Comparison of ENCODE assay signal across 12 mouse cellular contexts in genomic region chr5:53546979-53547472, GRCm38 (mm10).
A peak's percentile ranks its signal among the peaks of the same experiment; 100 is the strongest.
DNase-seq lines count a peak whose midpoint lies in the region; ATAC-seq and TF ChIP-seq lines count a peak whose summit lies in the region.
"Had no signal": no experiment of that assay in that cellular context is flagged by ENCODE, and none has a peak within 500 bp of the region (broad histone marks: within the 10 kb centered on the region; RNA-seq: fewer than 3 reads in every experiment).

No protein-coding gene starts in this region.

- TF ChIP-seq EP300 in MEL (IDR thresholded peaks at IDR 0.05; ENCODE audit: low read depth in 1 of 2, low read length in 2 of 2) = no peak

- no peak for TF ChIP-seq POLR2A in MEL (IDR thresholded peaks at IDR 0.05; ENCODE audit: control insufficient read depth in 1 of 2, insufficient read depth in 1 of 2, low read depth in 1 of 2, low read length in 2 of 2, poor library complexity in 1 of 2)
- TF ChIP-seq POLR2A in limb, embryonic 14.5 days (IDR thresholded peaks at IDR 0.05; ENCODE audit: borderline replicate concordance, extremely low read depth, insufficient read depth, insufficient read length) = no peak

- no peaks in the 10 kb centered on the region for H3K79me2 ChIP-seq in MEL (ENCODE audit: control insufficient read depth, insufficient read depth, low read length, poor library complexity)

- H3K27me3 ChIP-seq in MEL (ENCODE audit: control insufficient read depth in 1 of 2, insufficient read depth in 2 of 2, low read length in 2 of 2) = no peaks in the 10 kb centered on the region
- no peaks in the 10 kb centered on the region for H3K27me3 ChIP-seq in limb, embryonic 14.5 days (ENCODE audit: control insufficient read depth, insufficient read depth, low read length)
- no peaks in the 10 kb centered on the region for H3K27me3 ChIP-seq in forebrain, embryonic 12.5 days
- H3K27me3 ChIP-seq: embryonic facial prominence, embryonic 13.5 days; midbrain, embryonic 12.5 days had no signal

- TF ChIP-seq RAD21 in MEL (IDR thresholded peaks at IDR 0.05; ENCODE audit: low read depth, low read length) = no peak

- no peak overlapping the region for H3K4me3 ChIP-seq in MEL (ENCODE audit: control insufficient read depth in 1 of 2, insufficient read depth in 1 of 2, low read depth in 2 of 2, low read length in 2 of 2)
- H3K4me3 ChIP-seq in limb, embryonic 14.5 days (replicated peaks; ENCODE audit: low read length) = no peak overlapping the region
- H3K4me3 ChIP-seq in forebrain, embryonic 12.5 days (replicated peaks) = no peak overlapping the region
- H3K4me3 ChIP-seq: embryonic facial prominence, embryonic 13.5 days; gastrocnemius, adult 2 months; midbrain, embryonic 12.5 days had no signal

- no peak overlapping the region for H3K27ac ChIP-seq in MEL (ENCODE audit: control insufficient read depth, low read depth, low read length)
- no peak overlapping the region for H3K27ac ChIP-seq in limb, embryonic 14.5 days (replicated peaks; ENCODE audit: low read depth, low read length)
- no peak overlapping the region for H3K27ac ChIP-seq in forebrain, embryonic 12.5 days
- H3K27ac ChIP-seq: embryonic facial prominence, embryonic 13.5 days; gastrocnemius, adult 2 months; midbrain, embryonic 12.5 days had no signal

- TF ChIP-seq CTCF in MEL (IDR thresholded peaks at IDR 0.05 in 2 of 3, conservative IDR thresholded peaks at IDR 0.05 in 1 of 3; ENCODE audit: control insufficient read depth in 1 of 3, insufficient read depth in 1 of 3, low read depth in 2 of 3, low read length in 3 of 3, poor library complexity in 1 of 3, severe bottlenecking in 1 of 3) = no peak

- no peak overlapping the region for H3K4me2 ChIP-seq in limb, embryonic 14.5 days (replicated peaks; ENCODE audit: low read depth, low read length, severe bottlenecking)
- no peak overlapping the region for H3K4me2 ChIP-seq in forebrain, embryonic 12.5 days
- H3K4me2 ChIP-seq: embryonic facial prominence, embryonic 13.5 days; midbrain, embryonic 12.5 days had no signal

- WGBS in limb, embryonic 14.5 days = 22% methylated on average over 9 of the region's 9 CpGs
- WGBS in forebrain, embryonic 12.5 days = 74% methylated on average over 9 of the region's 9 CpGs

- no peaks in the 10 kb centered on the region for H3K9me3 ChIP-seq in MEL (replicated peaks; ENCODE audit: insufficient read depth, low read length)
- H3K9me3 ChIP-seq in limb, embryonic 14.5 days (ENCODE audit: control insufficient read depth, low read length) = no peaks in the 10 kb centered on the region
- no peaks in the 10 kb centered on the region for H3K9me3 ChIP-seq in forebrain, embryonic 12.5 days
- H3K9me3 ChIP-seq: embryonic facial prominence, embryonic 13.5 days; G1E; midbrain, embryonic 12.5 days had no signal

- peak; percentile 47 to 51 for DNase-seq in heart, adult 18-20 months
- no peak for DNase-seq in heart, postnatal 36 days
- DNase-seq in 416B (ENCODE audit: low read depth) (peak; percentile 93), MEL (ENCODE audit: low read depth, low spot score) (peak; percentile 9)
- DNase-seq in limb, embryonic 14.5 days (ENCODE audit: low spot score) = no peak
- DNase-seq in left cerebral cortex, adult 11 months (ENCODE audit: low spot score) = no peak
- no peak for DNase-seq in cerebellum, adult 18-20 months
- DNase-seq: gastrocnemius, adult 2 months had no signal

- no peak overlapping the region for H3K9ac ChIP-seq in MEL (ENCODE audit: control insufficient read depth, low read depth, low read length, poor library complexity, severe bottlenecking)
- H3K9ac ChIP-seq in limb, embryonic 14.5 days (ENCODE audit: low read depth, low read length, severe bottlenecking) = no peak overlapping the region
- H3K9ac ChIP-seq in forebrain, embryonic 12.5 days = no peak overlapping the region
- H3K9ac ChIP-seq: embryonic facial prominence, embryonic 13.5 days; midbrain, embryonic 12.5 days had no signal

- H3K36me3 ChIP-seq in MEL (ENCODE audit: control insufficient read depth in 1 of 2, insufficient read depth in 2 of 2, low read length in 2 of 2) = no peaks in the 10 kb centered on the region
- H3K36me3 ChIP-seq in limb, embryonic 14.5 days (ENCODE audit: control insufficient read depth, insufficient read depth, low read length) = no peaks in the 10 kb centered on the region
- H3K36me3 ChIP-seq in forebrain, embryonic 12.5 days (replicated peaks) = no peaks in the 10 kb centered on the region
- H3K36me3 ChIP-seq: embryonic facial prominence, embryonic 13.5 days; G1E; midbrain, embryonic 12.5 days had no signal

- no peaks in the 10 kb centered on the region for H3K4me1 ChIP-seq in MEL (ENCODE audit: control insufficient read depth in 1 of 2, insufficient read depth in 2 of 2, low read length in 2 of 2)
- H3K4me1 ChIP-seq in limb, embryonic 14.5 days (ENCODE audit: control insufficient read depth, insufficient read depth, low read length) = peaks cover 11% of the 10 kb centered on the region; the same call in 1 of the 2 replicates
- H3K4me1 ChIP-seq in forebrain, embryonic 12.5 days = no peaks in the 10 kb centered on the region
- H3K4me1 ChIP-seq: midbrain, embryonic 12.5 days had no signal

- peak; percentile 57 for ATAC-seq in limb, embryonic 14.5 days (ENCODE audit: low FRiP score, low read depth)
- no peak for ATAC-seq in forebrain, embryonic 12.5 days (ENCODE audit: low FRiP score)

- intact Hi-C loops in heart, postnatal 36 days (cut with DNase I) = no loop called here

TF ChIP-seq in MEL, 35 proteins besides CTCF, POLR2A, EP300 and RAD21:
- TF ChIP-seq UBTF (IDR thresholded peaks at IDR 0.05; ENCODE audit: borderline replicate concordance, insufficient read depth, low read depth, low read length) (no peak), ZNF384 (IDR thresholded peaks at IDR 0.05; ENCODE audit: low read depth, low read length) (peak; percentile 40; the same call in 1 of the 2 replicates)

Comparison
In these comparisons a context has a peak if more than half of its experiments do, and no peak if none do; other contexts are left out.
1. DNase-seq: peak in heart, adult 18-20 months (2 of 2), 416B (single experiment) and MEL (single experiment); none in heart, postnatal 36 days (0 of 2), limb, embryonic 14.5 days (single experiment), left cerebral cortex, adult 11 months (single experiment) and cerebellum, adult 18-20 months (0 of 2).